Mouse (Mus musculus): ENCODE measurements at regions not wholly inside any gene's neighbourhood (a gene's known extent, or its start where the extent isn't known, plus 50 kb on each side); places are given as distances from the start of the nearest gene placed in this dataset.

- ChIA-PET CTCF (interaction anchor here (0.6 to 1.8 kb wide), 7 partner anchors 11 to 631 kb away, joined by 3 to 6 read pairs (median 4); no protein-coding TSS in a partner anchor), POLR2A (no interaction called here)
Observed at GRCm38 (mm10) chr1:69241502-69242214, 133.8 kb upstream of the Erbb4 start.

DNA sequence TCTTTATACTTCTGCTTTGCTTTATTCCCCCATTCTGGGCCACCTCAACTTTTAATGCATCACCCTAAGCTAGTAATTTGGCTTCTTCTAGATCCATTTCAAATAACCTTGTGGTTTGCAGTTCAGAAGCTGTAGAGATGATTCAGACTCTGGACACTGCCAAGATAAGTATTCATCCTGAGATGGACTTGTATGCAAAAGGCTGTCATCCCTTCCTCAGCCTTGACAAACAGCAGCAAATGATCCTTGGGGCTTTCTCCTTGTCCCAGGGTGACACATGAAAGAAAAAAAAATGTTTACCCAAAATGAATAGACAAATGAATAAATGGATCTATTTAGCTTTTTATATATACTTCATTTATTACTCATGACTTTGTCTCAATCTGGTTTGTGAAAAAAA, 120.0 kb upstream of the Erbb4 start:
- CTCF ChIA-PET = no interaction called here
- POLR2A ChIA-PET = no interaction called here

DNA sequence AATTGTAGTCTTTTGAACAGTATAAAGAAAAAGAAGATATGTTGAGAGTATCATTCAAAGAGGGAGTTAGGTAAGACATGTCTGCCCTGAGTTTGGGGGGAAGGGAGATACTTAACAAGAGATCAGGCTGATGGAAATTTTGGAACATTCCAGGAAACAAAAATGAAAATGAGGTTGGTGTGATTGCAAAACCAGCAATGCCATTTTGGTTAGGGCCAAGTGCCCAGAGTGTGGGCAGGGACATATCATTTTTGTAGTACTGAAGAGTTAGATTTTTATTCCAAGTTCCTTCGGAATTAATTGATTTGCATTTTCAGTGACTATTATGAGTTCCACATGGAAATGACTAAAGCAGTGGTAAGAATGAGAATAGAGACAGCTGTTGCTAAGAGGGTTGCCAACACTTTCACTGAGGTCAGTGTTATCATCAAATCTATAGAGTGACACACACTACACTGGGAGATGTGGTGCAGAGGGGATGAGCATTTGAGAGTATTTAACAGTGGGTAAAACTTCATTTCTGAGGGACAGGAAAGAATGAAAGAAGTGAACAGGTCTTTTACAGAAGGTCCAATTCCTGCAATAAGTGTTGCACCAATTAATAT, 105.1 kb upstream of the Erbb4 start:
- CTCF ChIA-PET = no interaction called here
- POLR2A ChIA-PET = no interaction called here

GRCm38 (mm10) chr1:69202745-69203144, 94.9 kb upstream of the Erbb4 start:
- POLR2A ChIA-PET = no interaction called here
- CTCF ChIA-PET = no interaction called here

GRCm38 (mm10) chr1:69165202-69165601, 57.3 kb upstream of the Erbb4 start:
- CTCF ChIA-PET = interaction anchor here in 1 of 4 experiments (0.7 kb wide), 1 partner anchor 274 kb away, joined by 3 read pairs; no protein-coding TSS in a partner anchor
- POLR2A ChIA-PET = no interaction called here
